Mouse (Mus musculus) spleen, adult 2 months (tissue): ENCODE results near the gene Tnks1bp1. TPM values are rescaled to one million over a fixed set of nuclear protein-coding genes. Genes with fewer than 3 reads are reported as not detected.

Experiments
- DNase-seq, 2 experiments: peaks; one replicate each; pipeline versions ENCODE4 v3.0.0 to v3.0.0-alpha.2; 2012 to 2021; ENCODE audit warnings: low spot score in 2 of 2, low read depth in 1 of 2
- H3K27ac ChIP-seq: fragments of 200-500 bp; 2 replicates; pipeline ENCODE4 v1.5.1; 2012; ENCODE audit warnings: low read length, inconsistent platforms; ENCODE audit not compliant: insufficient read depth
- H3K27me3 ChIP-seq: fragments of 200-500 bp; 2 replicates; pipeline ENCODE4 v1.6.1; 2012; ENCODE audit warnings: mild to moderate bottlenecking, moderate library complexity, low read length, inconsistent platforms; ENCODE audit not compliant: control insufficient read depth, insufficient read depth
- H3K36me3 ChIP-seq: fragments of 200-500 bp; 2 replicates; pipeline ENCODE4 v1.6.1; 2012; ENCODE audit warnings: mild to moderate bottlenecking, low read length, inconsistent platforms; ENCODE audit not compliant: control insufficient read depth, insufficient read depth
- H3K4me1 ChIP-seq: fragments of 200-500 bp; 2 replicates; pipeline ENCODE4 v1.6.1; 2011; ENCODE audit warnings: inconsistent platforms; ENCODE audit not compliant: control insufficient read depth, insufficient read depth, insufficient read length
- H3K4me3 ChIP-seq: fragments of 200-500 bp; 2 replicates; pipeline ENCODE4 v1.5.1; 2011; ENCODE audit warnings: mild to moderate bottlenecking, inconsistent platforms; ENCODE audit not compliant: insufficient read depth, insufficient read length; ENCODE audit errors: extremely low read depth
- CTCF ChIP-seq: fragments of 200-500 bp; IDR thresholded peaks from 2 replicates; pipeline ENCODE4 v1.5.1; 2011; ENCODE audit warnings: mild to moderate bottlenecking, inconsistent platforms; ENCODE audit not compliant: insufficient read depth, insufficient read length, insufficient replicate concordance; ENCODE audit errors: extremely low read depth
- POLR2A ChIP-seq: fragments of 200-500 bp; IDR thresholded peaks from 2 replicates; pipeline ENCODE4 v1.6.1; 2011; ENCODE audit warnings: low read depth, low read length, inconsistent platforms
- WGBS: fragments of 180-500 bp; shearing (Covaris S2); methylation state at CpG from one replicate; pipeline ENCODE4 v1.1.7; 2018; 5-methylcytosine and 5-hydroxymethylcytosine counted together
- polyA plus RNA-seq: library from polyadenylated mRNA; depleted of rRNA; stranded (reverse); fragments of >200 nt; gene quantifications from 2 replicates; pipeline ENCODE4 v1.2.3, GENCODE M21; 2012

Tnks1bp1 gene
- polyA plus RNA-seq, 1 experiment: 20.3 TPM

DNA sequence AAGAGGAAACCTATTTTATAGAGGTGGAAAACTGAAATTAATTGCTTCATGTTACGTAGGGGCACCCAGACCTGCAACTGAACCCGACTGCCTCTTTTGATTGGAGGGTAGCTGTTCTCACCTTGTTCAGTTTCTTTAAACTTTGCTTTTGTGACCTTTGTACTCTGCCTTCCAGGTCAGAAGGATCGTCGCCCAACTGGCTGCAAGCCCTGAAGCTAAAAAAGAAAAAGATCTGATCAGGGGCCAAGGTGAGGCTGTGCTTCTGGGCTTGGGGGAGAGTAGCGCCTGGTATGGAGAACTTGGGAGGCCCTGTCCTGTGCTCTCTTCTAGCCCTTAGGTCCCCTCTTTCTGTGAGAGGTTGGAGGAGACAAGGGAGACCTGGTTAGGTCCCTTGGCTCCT is 24.1 kb downstream of the Tnks1bp1 start:
- TF ChIP-seq CTCF: no peak
- no peak for TF ChIP-seq POLR2A
- no peak overlapping the region for H3K27ac ChIP-seq
- WGBS: 91% methylated on average over 5 of the region's 5 CpGs

DNA sequence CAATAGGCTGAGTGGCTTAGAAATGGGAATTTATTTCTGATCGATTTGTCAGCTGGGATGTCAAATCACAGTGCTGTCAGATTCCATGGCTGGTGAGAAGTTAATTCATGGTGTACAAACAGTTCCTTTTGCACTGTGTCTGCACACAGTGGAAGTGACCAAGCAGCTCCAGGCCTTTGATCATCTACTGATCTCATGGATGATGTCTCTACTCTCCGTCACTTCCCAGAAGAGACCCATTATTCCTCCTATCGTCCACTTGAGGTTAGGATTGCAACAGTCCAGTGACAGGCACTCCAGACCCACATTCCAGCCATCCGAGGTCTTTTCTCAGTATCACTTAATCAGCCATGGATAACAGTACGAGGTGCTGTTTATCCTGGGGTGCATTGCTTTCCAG is 25.9 kb downstream of the Tnks1bp1 start:
- 85% methylated on average over 5 of the region's 5 CpGs for WGBS
- Histone ChIP-seq H3K4me3 (no peak overlapping the region), H3K36me3 (peaks cover 12% of the 10 kb centered on the region), H3K4me1 (no peaks in the 10 kb centered on the region), H3K27ac (no peak overlapping the region), H3K27me3 (no peaks in the 10 kb centered on the region)
- TF ChIP-seq POLR2A (no peak), CTCF (no peak)
- DNase-seq: no peak

More for the DNA sequence above, 24.1 kb downstream of the Tnks1bp1 start:
- Histone ChIP-seq H3K27me3 (no peaks in the 10 kb centered on the region), H3K4me1 (no peaks in the 10 kb centered on the region), H3K4me3 (no peak overlapping the region), H3K36me3 (peaks cover 12% of the 10 kb centered on the region)
- DNase-seq: no peak

DNA sequence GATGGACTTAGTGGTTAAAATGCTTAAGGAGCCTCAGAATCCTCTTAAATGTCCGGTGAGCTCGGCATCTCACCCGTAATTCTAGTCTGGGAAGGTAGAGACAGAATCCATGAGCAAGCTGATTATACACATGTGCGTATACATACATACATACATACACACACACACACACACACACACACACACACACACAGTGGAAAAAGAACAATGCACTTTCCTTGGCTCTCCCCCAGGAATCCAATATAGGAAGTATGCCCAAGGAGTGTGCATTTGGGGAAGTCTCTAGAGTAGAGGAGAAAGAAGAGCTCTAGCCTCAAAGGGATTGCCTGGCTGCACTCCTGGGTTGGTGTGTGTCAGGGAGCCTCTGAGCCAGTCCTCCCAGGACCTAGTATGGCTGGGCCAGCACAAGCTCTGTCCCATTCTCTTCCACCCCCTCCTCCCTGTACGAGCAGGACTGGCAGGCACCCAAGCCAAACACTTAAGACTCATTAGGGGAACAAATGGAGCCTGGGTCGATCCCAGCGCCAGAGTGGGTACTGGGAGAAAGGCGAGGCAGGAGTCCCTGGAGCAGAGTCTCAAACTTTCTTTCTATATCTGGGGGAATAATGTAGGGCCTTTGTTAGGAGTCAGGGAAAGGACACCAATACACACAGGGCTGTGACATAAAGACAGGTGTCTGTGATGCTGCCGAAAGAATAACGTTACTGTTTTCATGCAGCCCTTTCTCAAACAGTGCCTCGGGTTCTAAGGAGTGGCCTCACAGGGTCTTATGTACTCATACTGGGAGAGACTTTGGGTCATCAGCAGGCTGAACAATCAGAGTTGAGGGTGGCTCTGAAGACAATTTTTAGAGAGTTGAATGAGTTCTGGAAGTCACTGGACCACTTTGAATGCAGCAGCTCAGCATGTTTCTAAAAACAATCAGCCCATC is 41.2 kb downstream of the Tnks1bp1 start:
- H3K4me1 ChIP-seq: no peaks in the 10 kb centered on the region
- WGBS: 78% methylated on average over 11 of the region's 11 CpGs
- H3K36me3 ChIP-seq: no peaks in the 10 kb centered on the region
- no peaks in the 10 kb centered on the region for H3K27me3 ChIP-seq
- TF ChIP-seq POLR2A (no peak), CTCF (no peak)
- no peak for DNase-seq
- no peak overlapping the region for H3K27ac ChIP-seq
- no peak overlapping the region for H3K4me3 ChIP-seq

DNA sequence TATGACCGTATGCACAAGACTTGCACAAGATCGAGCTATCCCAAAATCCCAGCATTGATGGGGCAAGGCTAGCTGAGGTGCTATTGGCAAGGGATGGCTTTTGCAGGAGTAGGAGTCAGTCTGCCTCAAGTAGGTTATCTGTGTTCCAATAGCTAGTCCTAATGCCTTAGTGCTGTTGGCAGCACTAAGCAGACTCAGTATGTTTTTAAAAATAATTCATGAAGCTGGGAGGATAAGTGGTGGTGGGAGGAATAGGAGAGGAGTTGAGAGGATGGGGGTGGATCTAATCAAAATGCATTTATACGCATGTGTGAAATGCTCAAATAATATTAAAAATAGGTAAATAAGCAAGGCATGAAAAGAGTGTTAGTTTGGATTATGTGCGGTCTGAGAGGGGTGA is 43.5 kb downstream of the Tnks1bp1 start:
- Histone ChIP-seq H3K27ac (no peak overlapping the region), H3K4me3 (no peak overlapping the region), H3K36me3 (no peaks in the 10 kb centered on the region), H3K4me1 (no peaks in the 10 kb centered on the region; the same call in 1 of the 2 replicates), H3K27me3 (no peaks in the 10 kb centered on the region)
- DNase-seq: no peak
- TF ChIP-seq POLR2A (no peak), CTCF (no peak)
- 94% methylated on average over 4 of the region's 4 CpGs for WGBS

DNA sequence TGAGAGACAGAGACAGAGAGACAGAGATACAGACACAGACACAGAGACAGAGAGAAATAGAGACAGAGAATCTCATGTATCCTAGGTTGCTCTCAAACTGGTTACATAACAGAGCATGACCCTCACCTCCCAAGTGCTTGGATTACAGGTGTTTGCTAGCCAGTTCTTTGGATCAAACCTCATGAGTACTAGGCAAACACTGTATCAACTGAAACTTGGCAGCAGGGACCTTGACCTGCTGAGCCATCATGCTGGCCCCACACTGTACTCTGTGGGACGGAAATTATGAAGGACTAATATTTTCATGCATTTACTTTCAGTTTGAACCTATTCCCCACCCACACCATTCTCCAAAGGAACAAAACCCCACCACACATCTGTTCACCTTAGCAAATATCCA is 45.6 kb downstream of the Tnks1bp1 start:
- no peak for DNase-seq

DNA sequence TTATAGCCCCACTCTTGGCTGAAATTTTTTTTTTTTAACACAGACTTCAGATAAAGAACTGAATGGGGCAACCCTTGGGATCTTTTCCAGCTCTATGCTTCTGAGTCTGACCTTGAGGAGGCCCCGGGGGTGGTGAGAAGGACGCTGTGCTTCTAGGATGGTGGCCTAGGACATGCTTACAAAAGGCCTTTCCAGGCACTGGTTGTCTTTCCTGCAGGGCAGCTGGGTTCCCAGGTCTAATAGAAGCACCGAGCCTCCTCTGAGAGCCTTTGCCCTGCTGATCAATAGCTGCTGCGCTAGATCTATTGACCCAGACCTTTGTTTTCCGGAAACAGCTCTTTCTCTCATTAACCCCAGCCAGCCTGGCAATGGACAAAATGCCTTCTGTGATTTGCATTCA is 48.1 kb downstream of the Tnks1bp1 start:
- Histone ChIP-seq H3K4me3 (no peak overlapping the region), H3K27ac (no peak overlapping the region), H3K4me1 (no peaks in the 10 kb centered on the region; the same call in 1 of the 2 replicates), H3K36me3 (no peaks in the 10 kb centered on the region), H3K27me3 (no peaks in the 10 kb centered on the region)
- TF ChIP-seq CTCF (no peak), POLR2A (no peak)
- 91% methylated on average over 5 of the region's 5 CpGs for WGBS
- no peak for DNase-seq

More for the DNA sequence above, 45.6 kb downstream of the Tnks1bp1 start:
- no peaks in the 10 kb centered on the region for H3K36me3 ChIP-seq
- H3K4me3 ChIP-seq: no peak overlapping the region
- no peaks in the 10 kb centered on the region for H3K27me3 ChIP-seq
- 87% methylated on average over 1 of the region's 1 CpGs for WGBS
- no peaks in the 10 kb centered on the region; the same call in 1 of the 2 replicates for H3K4me1 ChIP-seq
- H3K27ac ChIP-seq: no peak overlapping the region
- TF ChIP-seq POLR2A (no peak), CTCF (no peak)

DNA sequence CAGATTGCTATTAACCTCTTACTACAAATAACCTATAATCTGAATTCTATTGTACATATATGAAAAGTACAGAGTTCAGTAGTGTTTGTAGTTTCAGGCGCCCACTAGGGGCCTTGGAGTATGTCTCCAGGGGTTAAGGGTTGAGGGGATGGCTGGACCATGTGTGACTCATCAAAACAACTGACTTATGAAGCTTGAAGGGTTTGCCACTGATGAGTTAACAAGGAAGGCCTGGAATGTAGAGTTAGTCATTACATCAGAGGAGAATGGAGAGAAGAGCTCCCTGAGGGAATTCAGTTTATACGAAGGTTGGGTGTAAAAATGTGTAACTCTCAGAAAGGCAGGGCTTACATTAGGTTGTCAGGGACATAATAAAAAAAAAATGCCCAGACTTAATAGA is 50.2 kb downstream of the Tnks1bp1 start:
- no peaks in the 10 kb centered on the region for H3K36me3 ChIP-seq
- WGBS: 84% methylated on average over 2 of the region's 2 CpGs

More for the DNA sequence above, 50.2 kb downstream of the Tnks1bp1 start:
- no peak for TF ChIP-seq CTCF
- DNase-seq: no peak
- Histone ChIP-seq H3K27me3 (no peaks in the 10 kb centered on the region), H3K4me3 (no peak overlapping the region), H3K27ac (no peak overlapping the region), H3K4me1 (no peaks in the 10 kb centered on the region; the same call in 1 of the 2 replicates)
